Mouse (Mus musculus) left cerebral cortex, postnatal 36 days (tissue): ENCODE measurements around the gene Tcp10a. TPM values are rescaled to one million over a fixed set of nuclear protein-coding genes. Genes with fewer than 3 reads are reported as not detected.
"Not testable (repeated sequence)": the region's sequence is repeated elsewhere in the genome, so short reads cannot be mapped to it uniquely, and the experiment has no call there.

Experiments
- DNase-seq, 2 experiments: peaks; one replicate each; pipeline ENCODE4 v3.0.0; 2021 to 2022; ENCODE audit warnings: low spot score in 2 of 2, mixed read lengths in 1 of 2
- intact Hi-C: fragments of 180-260 bp; cut with DNase I; formaldehyde crosslinking; loops from one replicate; pipeline ENCODE4 v1.15.1; 2025
- total RNA-seq, 2 experiments: library from RNA; stranded (reverse); gene quantifications; 2 replicates each; pipeline ENCODE4 v1.2.3; 2021

Tcp10a gene
- under 1 TPM in 1 of 2 experiments, not detected in 1; 0.23 TPM for total RNA-seq

DNA sequence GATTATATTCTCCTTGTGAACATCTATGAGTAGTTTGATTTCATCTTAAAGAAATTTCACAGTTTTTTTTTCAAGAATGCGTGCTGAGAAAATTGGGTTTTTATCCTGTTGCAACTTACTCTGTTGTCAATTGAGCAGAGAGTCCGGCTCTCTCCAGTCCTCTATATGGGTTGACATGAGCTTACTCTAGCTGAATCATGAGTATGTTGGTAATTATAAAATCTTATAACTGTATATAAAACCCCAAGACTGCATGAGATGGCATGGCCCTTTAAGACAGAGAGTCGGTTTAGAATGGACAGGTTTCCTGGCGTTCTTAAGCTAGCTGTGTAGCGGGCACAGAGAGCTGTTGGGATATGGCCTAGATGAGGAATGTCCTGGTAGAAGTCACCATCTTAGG is at the start of gene Tcp10a:
Gene Tcp10a, plus strand, starts transcription at position 301 of the 400 bp plus-strand sequence.
- DNase-seq = not testable (repeated sequence)

DNA sequence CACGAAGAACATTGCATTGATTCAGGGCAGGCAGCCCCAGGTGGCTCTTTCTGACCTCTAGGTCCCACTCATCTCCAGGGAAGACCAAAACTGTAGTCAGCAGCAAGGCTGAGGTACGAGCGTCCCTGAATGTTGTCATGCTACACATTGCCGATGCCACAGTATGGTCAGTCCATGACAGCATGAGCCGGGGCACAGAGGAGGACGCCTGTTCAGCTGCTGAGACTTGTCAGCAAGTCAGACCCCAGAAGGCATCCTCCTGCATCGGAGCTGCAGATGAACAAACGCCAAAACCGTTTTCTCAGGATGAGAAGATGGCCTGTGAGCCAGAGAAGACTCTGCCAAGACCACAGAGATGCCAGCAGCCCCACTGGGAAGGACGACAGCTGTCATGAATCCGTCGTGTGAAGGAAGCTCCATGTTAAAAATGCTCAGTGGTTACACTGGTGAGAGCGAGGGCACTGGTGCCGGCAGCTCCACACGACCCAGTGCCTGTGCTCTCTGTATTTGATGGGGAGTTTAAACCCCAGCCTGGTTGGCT is 45.7 kb upstream of the Tcp10a start:
- no peak for DNase-seq
- intact Hi-C loops = no loop called here

More for the DNA sequence above, at the start of gene Tcp10a:
- intact Hi-C loops = not testable (repeated sequence)

DNA sequence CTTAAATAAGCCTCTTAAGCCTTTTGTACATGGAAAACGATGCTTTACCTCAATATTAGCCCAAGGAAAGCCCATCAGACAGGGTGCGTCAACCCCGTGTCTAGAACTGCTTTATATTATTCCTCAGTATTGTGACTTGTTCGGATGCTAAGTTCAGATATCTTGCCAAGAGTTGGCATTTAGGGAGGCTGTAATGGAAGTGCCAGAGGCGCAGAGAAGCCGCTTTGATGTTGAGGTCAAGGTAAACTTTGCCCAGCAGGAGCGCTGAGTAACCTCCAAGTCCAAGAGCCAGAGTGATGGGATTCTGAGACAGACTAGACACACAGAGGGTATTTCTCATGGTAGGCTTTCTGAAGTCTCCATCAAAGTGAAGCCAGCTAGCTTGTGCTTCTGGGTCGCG is 45.2 kb upstream of the Tcp10a start:
- intact Hi-C loops = no loop called here

DNA sequence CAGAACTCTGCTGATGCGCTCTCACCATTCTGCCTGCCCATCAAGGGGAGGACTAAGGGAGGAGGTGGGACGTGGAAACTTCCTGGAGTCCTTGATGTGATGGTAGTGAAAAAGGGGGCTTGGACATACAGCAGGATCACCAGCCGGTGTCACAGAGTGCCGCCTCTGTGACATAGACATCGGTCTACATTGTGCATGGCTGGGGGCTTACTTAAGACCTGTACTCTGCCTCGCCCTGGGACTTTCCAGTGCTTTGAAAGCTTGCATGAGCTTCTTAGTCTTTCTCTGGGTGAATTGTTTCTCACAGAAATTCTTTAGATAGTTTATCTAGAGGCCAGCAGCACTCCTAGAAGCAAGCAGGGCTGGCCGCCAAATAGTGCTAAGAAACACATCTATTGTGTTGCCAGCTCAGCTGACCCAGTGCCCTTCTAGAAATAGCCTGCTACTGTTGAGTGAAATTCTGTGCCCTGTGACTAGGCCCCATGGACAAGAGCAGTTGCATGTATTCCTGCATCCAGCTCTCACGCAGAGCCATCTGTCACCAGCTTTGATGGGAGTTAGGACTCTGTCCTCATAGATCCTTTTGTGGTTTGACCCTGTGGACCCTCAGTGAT is 40.0 kb upstream of the Tcp10a start:
- intact Hi-C loops = no loop called here
- no peak for DNase-seq

More for the DNA sequence above, 45.2 kb upstream of the Tcp10a start:
- no peak for DNase-seq

DNA sequence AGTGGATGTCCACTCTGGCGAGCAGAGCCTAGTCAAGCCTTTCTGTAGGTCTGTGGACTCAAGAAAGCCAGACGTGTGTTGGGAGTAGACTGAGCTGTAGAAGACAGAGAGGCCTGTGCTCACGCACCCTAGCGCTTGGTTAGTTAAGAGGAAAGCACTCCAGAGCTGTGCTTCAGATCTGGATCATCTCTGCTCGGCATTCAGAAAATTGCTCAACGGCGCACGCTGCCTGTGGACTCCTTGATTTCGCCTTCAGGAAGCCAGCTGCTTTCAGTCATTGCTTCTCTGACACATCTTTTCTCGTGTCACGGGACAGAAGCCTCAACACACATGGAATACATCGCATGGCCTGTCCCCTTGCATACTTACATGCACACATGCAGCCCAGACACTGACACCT is 39.2 kb upstream of the Tcp10a start:
- intact Hi-C loops = no loop called here
- DNase-seq = no peak

DNA sequence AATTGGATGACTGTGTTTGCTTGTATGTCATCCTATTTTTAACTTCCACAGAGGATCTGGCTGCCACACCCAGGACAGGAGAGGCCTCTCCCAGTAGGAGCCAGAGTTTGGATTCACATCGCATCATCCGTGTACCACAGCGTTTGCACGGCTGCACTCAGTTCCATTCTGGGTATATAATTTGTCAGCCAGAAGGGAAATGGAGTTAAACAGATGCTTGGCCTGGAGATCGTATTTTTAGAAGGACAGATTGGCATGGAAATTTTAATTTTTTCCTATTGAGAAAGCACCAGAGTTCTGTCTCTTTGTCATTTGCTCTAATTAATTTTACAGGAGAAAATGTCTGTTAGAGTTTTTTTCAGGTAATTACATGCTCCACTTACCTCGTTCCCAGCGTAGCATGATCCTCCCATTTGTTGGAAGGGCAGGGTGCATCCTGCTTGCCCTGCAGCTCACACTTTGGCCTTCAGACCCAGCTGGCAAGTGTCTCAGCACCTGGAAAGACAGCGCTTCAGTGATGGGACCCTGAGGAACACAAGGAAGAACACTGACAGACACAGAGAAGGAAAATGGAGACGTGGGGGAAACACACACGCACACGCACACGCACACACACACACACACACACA is 37.9 kb upstream of the Tcp10a start:
- no peak for DNase-seq
- intact Hi-C loops = no loop called here

DNA sequence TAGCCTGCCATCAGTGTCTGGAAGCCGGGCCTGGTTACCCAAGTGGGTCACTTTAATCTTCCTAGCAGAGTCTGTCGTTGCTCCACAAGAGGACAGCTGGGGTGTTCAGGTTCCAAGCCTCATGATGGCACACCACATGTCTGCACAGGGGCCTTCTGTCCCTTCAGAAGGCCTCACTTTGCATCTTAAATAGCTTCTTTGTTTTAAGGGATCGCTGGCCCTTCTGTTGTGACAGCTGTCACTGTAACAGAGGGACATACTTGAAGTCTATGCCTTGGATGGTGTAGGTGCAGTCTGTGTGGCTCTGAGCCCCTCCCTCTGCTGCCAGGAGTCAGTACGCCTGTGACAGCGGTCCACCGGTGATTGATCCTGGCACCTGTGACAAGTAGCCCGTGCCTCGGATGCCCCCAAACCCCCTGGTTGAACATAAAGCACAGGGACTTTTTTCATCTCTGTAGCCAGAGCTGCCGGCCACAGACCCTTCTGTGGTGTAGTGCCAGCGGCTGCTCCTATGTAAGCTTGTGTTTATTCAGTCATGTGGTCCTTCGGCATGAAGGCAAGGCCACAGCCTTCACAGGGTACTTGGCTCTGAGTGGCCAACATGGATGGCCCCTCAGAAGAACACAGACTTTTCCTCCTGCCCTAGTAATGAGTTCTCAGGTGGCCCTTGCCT is 32.3 kb upstream of the Tcp10a start:
- intact Hi-C loops = no loop called here
- no peak for DNase-seq

DNA sequence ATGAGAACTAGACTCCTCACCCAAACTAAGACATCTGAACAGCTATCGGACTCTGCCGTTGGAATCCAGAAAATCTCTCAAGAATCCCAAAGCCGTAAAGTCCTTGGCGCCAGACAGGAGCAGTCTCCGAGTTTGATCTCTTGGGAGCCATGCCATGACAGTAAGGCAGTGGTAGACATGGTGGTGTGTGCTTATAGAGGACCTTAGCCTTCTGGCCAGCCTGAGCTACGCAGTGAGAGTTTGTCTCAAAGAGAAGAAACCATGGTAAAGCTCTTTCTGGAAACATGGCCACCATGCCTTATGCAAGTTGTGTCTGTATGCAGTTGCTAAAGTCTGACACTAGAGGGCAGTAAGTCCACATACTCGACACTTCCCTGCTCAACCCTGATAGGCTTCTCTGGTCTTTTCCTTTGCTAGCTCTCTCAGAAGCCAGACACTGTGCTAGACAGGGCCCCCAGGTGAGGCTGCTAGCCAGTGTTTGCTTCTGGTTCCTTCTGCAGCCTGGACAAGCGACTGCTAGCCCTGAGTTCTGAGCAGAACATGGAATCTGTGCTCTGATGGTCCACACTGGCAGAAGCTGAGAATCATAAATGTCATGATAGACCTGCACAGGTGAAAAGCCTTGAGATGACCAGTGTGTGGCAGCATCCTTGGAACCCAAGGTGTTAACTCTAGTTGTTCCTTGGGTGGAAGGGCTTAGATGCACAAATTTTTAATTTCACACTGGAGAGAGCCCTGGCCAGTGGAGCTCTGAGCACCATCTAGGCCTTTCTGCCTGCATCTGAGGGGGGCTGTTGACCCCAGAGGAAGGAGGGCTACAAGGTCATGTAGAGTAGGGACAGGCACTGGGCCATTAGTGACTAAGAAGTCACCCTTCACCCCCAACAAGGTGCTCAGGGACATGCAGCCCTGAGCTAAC is 17.9 kb upstream of the Tcp10a start:
- intact Hi-C loops = not testable (repeated sequence)
- peak; percentile 55 to 65 for DNase-seq

- intact Hi-C loops = not testable (repeated sequence)
These were observed 8.6 kb upstream of the Tcp10a start for GRCm38 (mm10) chr17:7315693-7316382.

GRCm38 (mm10) chr17:7319789-7320188 is 4.7 kb upstream of the Tcp10a start:
- intact Hi-C loops, DNase-seq: not testable (repeated sequence)

More at GRCm38 (mm10) chr17:7315693-7316382, 8.6 kb upstream of the Tcp10a start:
- not testable (repeated sequence) for DNase-seq

DNA sequence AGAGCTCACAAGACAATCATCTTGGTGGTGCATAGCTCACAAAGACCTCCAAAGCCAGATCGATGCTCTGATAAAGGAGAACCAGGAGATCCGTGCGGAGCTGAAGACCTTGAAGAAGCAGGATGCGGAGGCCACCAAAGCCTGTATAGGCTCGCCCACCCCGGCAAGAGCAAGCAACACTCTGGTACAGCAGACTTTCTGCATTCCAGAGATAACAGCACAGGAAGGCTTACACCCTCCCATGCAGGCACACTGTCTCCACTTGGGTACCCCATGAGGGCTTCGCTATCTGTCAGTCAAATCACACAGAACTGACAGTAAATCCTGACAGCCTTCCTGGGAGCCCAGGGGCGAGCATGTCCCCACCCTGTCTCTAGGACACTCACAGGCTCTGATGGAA is 2.0 kb downstream of the Tcp10a start:
- DNase-seq, intact Hi-C loops: not testable (repeated sequence)

DNA sequence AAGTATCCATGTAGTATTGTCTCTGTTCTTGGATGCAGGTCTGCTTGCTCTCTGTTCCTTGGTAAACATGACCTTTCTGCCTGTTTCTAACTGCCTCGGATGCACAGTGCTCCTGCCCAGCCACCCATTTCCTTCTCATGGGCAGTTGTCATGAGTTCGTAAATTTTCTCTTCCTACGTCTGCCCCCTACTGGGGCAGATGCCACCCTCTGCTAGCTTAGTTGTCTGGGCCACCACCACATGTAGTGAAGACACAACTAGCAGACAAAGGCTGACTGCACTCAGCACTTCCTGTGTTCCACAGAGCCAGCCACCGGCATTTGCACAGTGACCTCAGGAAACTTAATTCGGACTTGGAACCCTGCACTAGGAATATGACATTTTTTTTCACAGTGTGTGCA is 8.3 kb downstream of the Tcp10a start:
- intact Hi-C loops, DNase-seq: not testable (repeated sequence)

- DNase-seq, intact Hi-C loops: not testable (repeated sequence)
These were observed 12.9 kb downstream of the Tcp10a start for GRCm38 (mm10) chr17:7337381-7337780.

DNA sequence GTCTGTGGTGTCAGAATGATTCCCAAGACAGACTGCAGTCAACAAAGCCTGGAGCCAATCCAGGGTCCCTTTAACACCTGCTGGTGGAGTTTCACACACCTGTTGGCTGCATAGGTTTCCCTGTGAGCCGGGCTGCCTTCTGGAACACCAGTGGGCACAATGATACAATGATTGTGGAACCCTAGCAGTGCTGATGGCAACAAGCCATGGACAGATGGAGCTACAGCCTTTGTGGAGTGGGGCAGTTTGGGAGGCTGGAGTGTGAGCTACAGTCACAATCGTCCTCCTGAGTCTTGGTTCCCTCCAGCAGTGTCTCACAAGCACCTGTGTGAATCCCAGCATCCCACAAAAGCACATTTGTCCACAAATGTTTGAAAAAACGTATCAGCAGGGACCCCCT is 24.3 kb downstream of the Tcp10a start:
- intact Hi-C loops, DNase-seq: not testable (repeated sequence)

- DNase-seq = not testable (repeated sequence)
These were observed 28.1 kb downstream of the Tcp10a start, which contains the start of gene Ttll2 for GRCm38 (mm10) chr17:7352596-7352995. Gene Ttll2 (minus strand): TSS chr17:7352696.

DNA sequence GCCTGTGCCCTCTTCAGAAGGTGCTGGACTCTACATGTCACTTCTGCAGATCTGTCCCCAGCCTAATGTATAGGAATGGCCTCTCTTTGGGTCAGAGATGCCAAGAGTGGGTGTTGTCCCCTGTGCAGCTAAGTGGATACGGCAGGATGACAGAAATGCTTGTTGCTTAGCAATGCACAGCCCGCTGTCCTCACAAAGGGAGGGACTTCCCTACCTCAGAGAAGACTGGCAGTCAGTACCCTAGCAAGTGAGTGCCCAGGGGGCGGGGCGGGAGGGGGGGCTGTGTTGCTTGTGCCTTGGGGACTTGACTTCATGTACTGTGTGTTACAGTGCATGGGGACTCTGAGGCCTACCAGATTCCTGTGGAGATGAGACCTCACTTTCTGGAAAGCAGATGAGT is 35.4 kb downstream of the Tcp10a start:
- DNase-seq, intact Hi-C loops: not testable (repeated sequence)

More at GRCm38 (mm10) chr17:7352596-7352995, 28.1 kb downstream of the Tcp10a start, which contains the start of gene Ttll2:
- intact Hi-C loops = not testable (repeated sequence)

- DNase-seq, intact Hi-C loops: not testable (repeated sequence)
These were observed 36.5 kb downstream of the Tcp10a start for GRCm38 (mm10) chr17:7360749-7361465.

GRCm38 (mm10) chr17:7365615-7366014 is 41.2 kb downstream of the Tcp10a start:
- DNase-seq, intact Hi-C loops: not testable (repeated sequence)
